Mouse (Mus musculus) midbrain, embryonic 14.5 days (tissue): ENCODE measurements around the gene B230217C12Rik. TPM values are rescaled to one million over a fixed set of nuclear protein-coding genes. Genes with fewer than 3 reads are reported as not detected.
"Not testable (repeated sequence)": the region's sequence is repeated elsewhere in the genome, so short reads cannot be mapped to it uniquely, and the experiment has no call there.

ENCODE experiments used
- ATAC-seq: fragments of 200-750 bp; cut with Nextera tagmentation; 2 replicates; pipeline ENCODE4 v1.8.0; 2017; ENCODE audit warnings: moderate number of reproducible peaks, moderate library complexity; ENCODE audit not compliant: low FRiP score, low TSS enrichment
- DNase-seq: peaks from one replicate; pipeline ENCODE4 v3.0.0-alpha.2; 2015
- H3K27ac ChIP-seq: fragments of 300-500 bp; sonication (generic); replicated peaks from 2 replicates; pipeline ENCODE4 v1.5.1; 2014; ENCODE audit warnings: mild to moderate bottlenecking, low read depth, low read length, moderate library complexity
- H3K27me3 ChIP-seq: fragments of 300-500 bp; sonication (generic); 2 replicates; pipeline ENCODE4 v1.6.1; 2014; ENCODE audit warnings: low read length, control low read depth, mixed read lengths; ENCODE audit not compliant: control insufficient read depth, insufficient read depth
- H3K36me3 ChIP-seq: fragments of 300-500 bp; sonication (generic); 2 replicates; pipeline ENCODE4 v1.6.1; 2014; ENCODE audit warnings: low read length, control low read depth; ENCODE audit not compliant: control insufficient read depth, insufficient read depth
- H3K4me1 ChIP-seq: fragments of 300-500 bp; sonication (generic); 2 replicates; pipeline ENCODE4 v1.6.1; 2014; ENCODE audit warnings: mild to moderate bottlenecking, antibody characterized with exemption, low read length, control low read depth; ENCODE audit not compliant: control insufficient read depth, insufficient read depth
- H3K4me2 ChIP-seq: fragments of 300-500 bp; sonication (generic); 2 replicates; pipeline ENCODE4 v1.6.1; 2014; ENCODE audit warnings: mild to moderate bottlenecking, low read length, moderate library complexity
- H3K4me3 ChIP-seq: fragments of 300-500 bp; sonication (generic); replicated peaks from 2 replicates; pipeline ENCODE4 v1.5.1; 2014; ENCODE audit warnings: low read depth, low read length
- H3K9ac ChIP-seq: fragments of 300-500 bp; sonication (generic); replicated peaks from 2 replicates; pipeline ENCODE4 v1.6.1; 2014; ENCODE audit warnings: mild to moderate bottlenecking, low read length, moderate library complexity
- H3K9me3 ChIP-seq: fragments of 300-500 bp; sonication (generic); 2 replicates; pipeline ENCODE4 v1.6.1; 2016; ENCODE audit warnings: low read length, control low read depth, mixed read lengths; ENCODE audit not compliant: control insufficient read depth
- WGBS: fragments of 180-500 bp; shearing (Covaris S2); extraction: QIAGEN DNeasy Blood & Tissue Kit; methylation state at CpG from one replicate; pipeline ENCODE4 v1.1.7; 2014; 5-methylcytosine and 5-hydroxymethylcytosine counted together
- polyA plus RNA-seq: library from polyadenylated mRNA; unstranded; fragments of >200 nt; fragmentation: Nextera tagmentation; extraction: Ambion mirVana; gene quantifications from 2 replicates; pipeline ENCODE4 v1.2.1, GENCODE M21; 2014

B230217C12Rik gene
- polyA plus RNA-seq, 1 experiment from 2014 or later: 32.4 TPM

DNA sequence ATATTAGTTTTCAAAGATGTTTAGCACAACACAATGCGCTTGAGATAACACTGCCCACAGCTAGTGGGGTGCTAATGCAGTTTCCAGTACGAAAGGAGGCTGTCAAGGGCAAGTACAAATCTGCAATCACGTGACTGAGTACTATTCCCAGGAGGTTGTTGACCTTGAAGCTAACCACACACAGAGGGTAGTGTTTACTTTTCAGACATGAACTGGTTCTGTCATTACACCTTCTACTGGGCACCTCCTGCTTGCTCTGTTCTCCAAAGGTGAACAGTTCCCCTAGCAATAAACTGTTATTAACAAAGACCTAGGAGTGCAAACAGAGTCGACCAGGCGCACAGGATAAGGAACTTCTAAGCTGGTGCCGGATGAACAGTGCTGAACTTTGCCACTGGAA, 9.8 kb downstream of the B230217C12Rik start:
- ATAC-seq (no peak), DNase-seq (no peak)
- H3K27ac ChIP-seq: no peak overlapping the region
- no peak overlapping the region for H3K9ac ChIP-seq
- no peak overlapping the region for H3K4me3 ChIP-seq
- 74% methylated on average over 6 of the region's 6 CpGs for WGBS
- no peaks in the 10 kb centered on the region for H3K4me1 ChIP-seq
- no peaks in the 10 kb centered on the region for H3K36me3 ChIP-seq
- no peaks in the 10 kb centered on the region for H3K27me3 ChIP-seq
- no peaks in the 10 kb centered on the region for H3K9me3 ChIP-seq
- no peak overlapping the region for H3K4me2 ChIP-seq

DNA sequence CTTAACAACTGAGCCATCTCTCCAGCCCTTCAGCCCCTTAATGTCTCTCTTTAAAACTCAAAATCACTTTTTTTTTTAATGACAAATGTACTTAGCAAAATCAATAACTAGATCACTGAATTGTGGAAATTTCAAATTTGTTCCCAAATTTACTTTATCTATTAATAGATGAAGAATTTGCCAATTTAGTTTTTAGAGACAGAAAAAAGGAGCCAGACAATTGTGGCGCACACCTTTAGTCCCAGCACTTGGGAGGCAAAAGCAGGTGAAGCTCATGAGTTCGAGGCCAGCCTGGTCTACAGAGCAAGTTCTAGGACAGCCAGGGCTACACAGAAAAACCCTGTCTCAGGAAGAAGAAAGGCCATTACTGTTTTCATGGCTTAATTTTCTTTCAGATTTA, 11.0 kb downstream of the B230217C12Rik start:
- Histone ChIP-seq H3K9ac (no peak overlapping the region), H3K36me3 (no peaks in the 10 kb centered on the region), H3K4me1 (no peaks in the 10 kb centered on the region), H3K4me2 (no peak overlapping the region), H3K27ac (no peak overlapping the region), H3K4me3 (no peak overlapping the region), H3K9me3 (no peaks in the 10 kb centered on the region), H3K27me3 (no peaks in the 10 kb centered on the region)
- 92% methylated on average over 2 of the region's 2 CpGs for WGBS
- DNase-seq (no peak), ATAC-seq (no peak)

DNA sequence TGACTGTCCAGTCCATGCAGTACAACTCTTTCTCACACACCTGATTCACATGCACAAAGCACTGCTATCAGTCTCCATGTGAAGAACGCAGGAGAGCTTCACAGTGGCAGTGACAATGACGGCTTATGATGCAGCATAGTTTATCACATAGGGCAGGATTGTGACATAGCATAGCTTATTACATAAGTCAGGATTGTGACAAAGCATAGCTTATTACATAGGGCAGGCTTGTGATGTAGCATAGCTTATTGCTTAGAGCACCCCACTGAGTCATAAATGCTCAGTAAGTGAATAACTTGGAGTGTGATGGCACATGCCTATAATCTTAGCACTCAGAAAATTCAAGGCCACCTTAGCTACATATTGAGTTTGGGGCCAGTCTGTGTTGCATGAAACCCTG, 14.9 kb downstream of the B230217C12Rik start:
- Histone ChIP-seq H3K4me1 (no peaks in the 10 kb centered on the region), H3K27me3 (no peaks in the 10 kb centered on the region), H3K9me3 (no peaks in the 10 kb centered on the region), H3K36me3 (no peaks in the 10 kb centered on the region), H3K4me3 (no peak overlapping the region), H3K27ac (no peak overlapping the region), H3K9ac (no peak overlapping the region), H3K4me2 (no peak overlapping the region)
- 90% methylated on average over 2 of the region's 2 CpGs for WGBS
- no peak for ATAC-seq
- DNase-seq: no peak

DNA sequence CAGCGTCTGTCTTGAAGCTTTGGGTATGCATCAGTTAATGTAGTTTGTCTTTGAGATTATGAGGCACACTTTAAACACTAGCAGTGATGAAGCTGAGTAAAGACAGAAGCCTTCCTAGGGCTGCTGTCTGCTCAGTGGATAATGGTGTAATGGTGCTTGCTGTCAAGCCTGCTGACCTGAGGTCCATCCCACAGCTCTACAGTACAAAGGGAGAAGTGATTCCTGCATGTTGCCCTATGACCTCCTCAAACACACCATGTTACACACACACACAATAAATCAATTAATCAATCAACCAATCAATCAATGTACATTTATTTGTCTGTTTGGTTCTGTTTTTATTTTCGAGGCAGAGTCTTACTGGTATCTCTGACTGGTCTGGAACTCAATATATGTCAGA, 21.6 kb downstream of the B230217C12Rik start:
- H3K27me3 ChIP-seq: no peaks in the 10 kb centered on the region
- H3K4me2 ChIP-seq: no peak overlapping the region
- no peak overlapping the region for H3K27ac ChIP-seq
- no peak overlapping the region for H3K4me3 ChIP-seq
- 78% methylated on average over 2 of the region's 2 CpGs for WGBS
- no peak overlapping the region for H3K9ac ChIP-seq
- no peaks in the 10 kb centered on the region for H3K4me1 ChIP-seq
- DNase-seq (no peak), ATAC-seq (no peak)
- no peaks in the 10 kb centered on the region for H3K36me3 ChIP-seq
- no peaks in the 10 kb centered on the region for H3K9me3 ChIP-seq

DNA sequence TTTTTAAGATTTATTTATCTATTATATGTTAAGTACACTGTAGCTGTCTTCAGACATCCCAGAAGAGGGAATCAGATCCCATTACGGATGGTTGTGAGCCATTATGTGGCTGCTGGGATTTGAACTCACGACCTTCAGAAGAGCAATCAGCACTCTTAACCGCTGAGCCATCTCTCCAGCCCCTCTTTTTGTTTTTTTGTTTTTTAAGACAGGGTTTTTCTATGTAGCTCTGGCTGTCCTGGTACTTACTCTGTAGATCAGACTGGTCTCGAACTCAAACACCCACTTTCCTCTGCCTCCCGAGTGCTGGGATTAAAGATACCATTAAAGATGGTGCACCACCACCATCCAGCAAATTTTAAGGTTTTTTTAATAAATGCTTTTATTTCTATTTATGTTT, 24.8 kb downstream of the B230217C12Rik start:
- no peak overlapping the region for H3K9ac ChIP-seq
- WGBS: 91% methylated on average over 5 of the region's 5 CpGs
- H3K27ac ChIP-seq: no peak overlapping the region
- H3K9me3 ChIP-seq: no peaks in the 10 kb centered on the region
- H3K27me3 ChIP-seq: no peaks in the 10 kb centered on the region
- no peaks in the 10 kb centered on the region for H3K36me3 ChIP-seq
- DNase-seq: no peak
- H3K4me2 ChIP-seq: no peak overlapping the region
- no peaks in the 10 kb centered on the region for H3K4me1 ChIP-seq
- no peak overlapping the region for H3K4me3 ChIP-seq
- ATAC-seq: no peak

DNA sequence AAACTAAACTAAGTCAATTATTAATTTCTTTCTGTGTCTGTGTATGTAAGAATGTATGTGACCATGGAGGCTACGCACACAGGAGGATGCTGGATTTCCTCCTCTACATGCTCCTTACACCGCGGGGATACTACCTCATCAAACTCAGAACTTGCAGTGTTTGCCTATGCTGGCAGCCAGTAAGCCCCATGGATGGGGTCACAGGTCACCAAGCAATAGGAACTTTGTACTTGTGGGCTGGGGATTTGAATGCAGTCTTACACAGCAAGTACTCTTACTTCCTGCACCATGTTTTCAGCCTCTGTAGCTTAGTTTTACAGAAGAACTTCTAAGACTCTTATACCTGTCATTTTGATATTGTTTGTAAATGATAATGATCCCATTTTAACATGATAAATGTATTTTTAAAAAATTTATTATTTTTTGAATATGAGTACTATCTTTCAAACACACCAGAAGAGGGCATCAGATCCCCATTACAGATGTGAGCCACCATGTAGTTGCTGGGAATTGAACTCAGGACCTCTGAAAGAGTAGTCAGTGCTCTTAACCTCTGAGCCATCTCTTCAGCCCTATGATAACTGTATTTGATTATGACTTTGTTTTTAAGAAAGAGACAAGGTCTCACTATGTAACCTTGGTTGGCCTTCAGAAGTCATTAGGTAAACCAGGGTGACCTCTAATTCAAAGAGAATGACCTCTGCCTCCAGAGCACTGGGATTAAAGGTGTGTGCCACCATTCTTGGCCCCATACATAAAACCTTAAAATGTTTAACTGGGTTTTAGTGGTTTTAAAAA, 25.7 kb downstream of the B230217C12Rik start:
- H3K9me3 ChIP-seq: no peaks in the 10 kb centered on the region
- H3K9ac ChIP-seq: no peak overlapping the region
- no peak overlapping the region for H3K27ac ChIP-seq
- no peak overlapping the region for H3K4me3 ChIP-seq
- no peaks in the 10 kb centered on the region for H3K4me1 ChIP-seq
- WGBS: 95% methylated on average over 3 of the region's 3 CpGs
- no peaks in the 10 kb centered on the region for H3K27me3 ChIP-seq
- ATAC-seq (no peak), DNase-seq (no peak)
- no peak overlapping the region for H3K4me2 ChIP-seq
- H3K36me3 ChIP-seq: no peaks in the 10 kb centered on the region

DNA sequence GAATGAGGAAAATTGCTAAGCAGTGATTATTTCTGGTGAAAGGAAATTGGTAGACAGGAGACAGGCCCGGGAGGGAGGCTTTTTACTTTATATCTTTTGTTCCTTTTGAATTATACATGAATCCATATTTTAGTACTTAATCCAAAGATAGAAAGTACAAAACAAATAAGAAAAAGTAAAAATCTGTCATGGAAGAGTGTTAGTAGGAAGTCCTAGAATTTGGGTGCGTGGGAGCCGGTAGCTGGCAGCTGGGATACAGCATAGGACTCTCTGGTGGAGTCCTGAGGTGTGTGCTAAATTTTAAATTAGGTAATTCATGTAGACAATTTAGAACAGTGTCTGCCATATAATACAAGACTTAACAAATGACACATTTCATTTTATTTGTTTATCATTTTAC, 27.0 kb downstream of the B230217C12Rik start:
- no peak for DNase-seq
- no peaks in the 10 kb centered on the region for H3K4me1 ChIP-seq
- H3K9me3 ChIP-seq: no peaks in the 10 kb centered on the region
- no peak for ATAC-seq
- H3K27ac ChIP-seq: no peak overlapping the region
- no peak overlapping the region for H3K4me3 ChIP-seq
- no peaks in the 10 kb centered on the region for H3K27me3 ChIP-seq
- H3K4me2 ChIP-seq: no peak overlapping the region
- no peak overlapping the region for H3K9ac ChIP-seq
- H3K36me3 ChIP-seq: no peaks in the 10 kb centered on the region
- WGBS: 88% methylated on average over 3 of the region's 3 CpGs

DNA sequence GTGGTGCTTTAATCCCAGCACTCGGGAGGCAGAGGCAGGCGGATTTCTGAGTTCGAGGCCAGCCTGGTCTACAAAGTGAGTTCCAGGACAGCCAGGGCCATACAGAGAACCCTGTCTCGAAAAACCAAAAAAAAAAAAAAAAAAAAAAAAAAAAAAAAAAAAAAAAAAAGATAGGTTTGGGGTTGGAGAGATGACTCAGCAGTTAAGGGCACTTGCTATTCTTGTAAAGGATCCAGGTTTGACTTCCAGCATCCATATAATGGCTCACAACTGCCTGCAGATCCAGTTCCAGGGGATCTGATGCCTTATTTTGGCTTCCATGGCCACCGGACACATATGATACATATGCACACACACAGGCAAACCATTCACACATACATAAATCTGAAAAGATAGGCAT, 31.8 kb downstream of the B230217C12Rik start:
- H3K4me3 ChIP-seq, H3K4me1 ChIP-seq, H3K27me3 ChIP-seq, H3K9me3 ChIP-seq, H3K27ac ChIP-seq, H3K9ac ChIP-seq, ATAC-seq, DNase-seq, H3K36me3 ChIP-seq, H3K4me2 ChIP-seq: not testable (repeated sequence)
- WGBS: 84% methylated on average over 5 of the region's 5 CpGs

DNA sequence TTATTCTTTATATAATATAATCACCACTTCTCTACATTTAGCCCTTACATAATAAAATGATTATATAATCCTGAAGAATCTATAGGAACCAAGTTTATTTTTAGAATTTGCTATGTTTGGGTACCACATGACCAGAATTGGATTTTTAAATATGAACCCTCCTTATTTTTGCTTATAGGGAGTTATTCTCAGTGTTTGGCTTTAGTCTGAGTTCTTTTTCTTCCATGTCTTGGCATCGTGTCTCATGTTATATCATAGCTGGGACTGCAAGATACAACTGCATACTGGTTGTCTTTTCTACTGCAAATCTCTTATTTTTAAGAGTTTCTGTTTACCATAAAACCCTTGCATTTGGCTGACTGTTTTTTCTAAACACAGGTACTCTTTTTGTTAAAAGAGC, 33.8 kb downstream of the B230217C12Rik start:
- Histone ChIP-seq H3K36me3 (no peaks in the 10 kb centered on the region), H3K4me3 (no peak overlapping the region), H3K9ac (no peak overlapping the region), H3K27ac (no peak overlapping the region), H3K4me2 (no peak overlapping the region), H3K9me3 (no peaks in the 10 kb centered on the region), H3K27me3 (no peaks in the 10 kb centered on the region), H3K4me1 (no peaks in the 10 kb centered on the region)
- ATAC-seq (no peak), DNase-seq (no peak)
- WGBS: 89% methylated on average over 1 of the region's 1 CpGs
